Mouse (Mus musculus) brown adipose tissue, adult 24 weeks (tissue): Measurements from ENCODE around the gene Txnip. TPM values are rescaled to one million over a fixed set of nuclear protein-coding genes. Genes with fewer than 3 reads are reported as not detected.

Experiments
- H3K27ac ChIP-seq: fragments of 200-500 bp; replicated peaks from 2 replicates; pipeline ENCODE4 v1.5.1; 2012; ENCODE audit warnings: low read depth, mild to moderate bottlenecking, low read length
- H3K4me1 ChIP-seq: fragments of 200-500 bp; 2 replicates; pipeline ENCODE4 v1.6.1; 2012; ENCODE audit warnings: low read length, mixed read lengths; ENCODE audit not compliant: control insufficient read depth, insufficient read depth, insufficient read length
- H3K4me3 ChIP-seq: fragments of 200-500 bp; 2 replicates; pipeline ENCODE4 v1.5.1; 2012; ENCODE audit warnings: low read depth, mild to moderate bottlenecking, low read length, moderate library complexity; ENCODE audit not compliant: insufficient read depth
- polyA plus RNA-seq: library from polyadenylated mRNA; stranded (reverse); fragments of >200 nt; gene quantifications from 2 replicates; pipeline ENCODE4 v1.2.4, GENCODE M21; 2012; ENCODE audit not compliant: missing spikeins, insufficient read depth, insufficient read length

The Txnip gene
- polyA plus RNA-seq, 1 experiment = 1,303 TPM

DNA sequence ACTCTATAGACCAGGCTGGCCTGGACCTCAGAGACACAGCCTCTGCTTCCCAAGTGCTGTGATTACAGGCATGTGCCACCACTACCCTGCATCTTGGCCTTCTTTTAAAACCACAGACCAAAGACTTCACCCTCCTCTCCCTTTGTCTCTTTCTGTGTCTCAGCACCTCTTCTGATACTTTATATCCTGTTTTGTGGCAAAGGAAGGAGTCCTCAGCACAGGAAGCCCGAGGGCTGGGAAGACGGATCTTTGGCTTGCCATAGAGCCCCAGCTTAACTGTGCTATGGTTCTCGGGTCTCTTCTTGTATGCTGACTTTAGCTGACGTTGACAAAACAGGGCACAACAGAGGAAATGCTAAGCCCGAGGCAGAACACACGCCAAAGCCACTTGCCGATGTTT is 12.9 kb downstream of the Txnip start:
- peak overlapping the region; percentile 97 for H3K27ac ChIP-seq
- H3K4me3 ChIP-seq = no peak overlapping the region
- H3K4me1 ChIP-seq = peaks cover 60% of the 10 kb centered on the region

DNA sequence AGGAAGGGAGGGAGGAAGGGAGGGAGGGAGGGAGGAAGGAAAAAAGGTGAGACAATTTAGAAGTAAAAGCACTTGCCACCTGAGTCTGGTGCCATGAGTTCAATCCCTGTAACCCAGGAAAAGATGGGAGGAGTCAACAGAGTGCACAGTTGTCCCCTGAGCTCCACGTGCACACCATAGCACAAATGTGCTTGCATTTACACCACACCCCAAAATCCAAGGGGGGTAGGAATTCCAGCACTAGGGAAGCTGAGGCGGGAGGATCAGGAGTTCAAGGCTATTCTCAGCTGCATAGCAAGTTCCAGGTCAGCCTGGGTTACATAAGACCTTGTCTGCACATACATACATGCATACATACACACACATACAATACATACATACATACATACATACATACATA is 13.6 kb downstream of the Txnip start:
- H3K4me3 ChIP-seq = no peak overlapping the region
- H3K4me1 ChIP-seq = peaks cover 57% of the 10 kb centered on the region
- peak overlapping the region; percentile 97 for H3K27ac ChIP-seq

DNA sequence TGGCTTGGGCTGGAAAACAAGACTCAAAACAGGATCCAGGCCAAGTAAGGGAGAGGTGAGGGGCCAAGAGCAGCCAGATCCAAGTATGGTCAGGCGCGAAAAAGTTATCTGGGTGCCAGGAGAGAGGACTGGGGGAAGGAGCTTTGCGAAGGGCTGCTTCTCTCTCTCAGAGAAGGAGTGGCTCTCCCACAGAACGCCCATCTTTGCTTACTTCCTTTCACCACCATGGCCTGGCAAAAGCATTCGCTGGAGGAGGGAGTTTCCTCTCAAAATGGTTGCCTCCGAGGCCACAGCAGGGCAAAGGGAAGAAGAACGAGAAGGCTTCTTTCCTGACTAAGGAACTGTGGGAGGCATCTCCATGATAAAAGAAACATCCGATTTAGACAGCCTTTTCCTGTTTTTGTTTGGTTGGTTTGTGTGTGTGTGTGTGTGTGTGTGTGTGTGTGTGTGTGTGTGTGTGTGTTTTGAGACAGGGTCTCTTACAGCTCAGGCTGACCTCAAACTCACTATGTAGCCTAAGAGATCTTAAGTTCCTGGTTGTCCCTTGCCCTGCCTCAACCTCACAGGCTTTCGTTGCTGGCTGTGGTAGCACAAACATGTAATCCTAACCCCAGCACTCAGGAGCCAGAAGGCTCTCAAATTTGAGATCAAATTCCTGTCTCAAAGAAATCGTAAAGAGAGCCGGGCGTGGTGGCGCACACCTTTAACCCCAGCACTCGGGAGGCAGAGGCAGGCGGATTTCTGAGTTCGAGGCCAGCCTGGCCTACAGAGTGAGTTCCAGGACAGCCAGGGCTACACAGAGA is 14.3 kb downstream of the Txnip start:
- Histone ChIP-seq H3K4me1 (peaks cover 55% of the 10 kb centered on the region), H3K27ac (peak overlapping the region; percentile 97), H3K4me3 (no peak overlapping the region)

DNA sequence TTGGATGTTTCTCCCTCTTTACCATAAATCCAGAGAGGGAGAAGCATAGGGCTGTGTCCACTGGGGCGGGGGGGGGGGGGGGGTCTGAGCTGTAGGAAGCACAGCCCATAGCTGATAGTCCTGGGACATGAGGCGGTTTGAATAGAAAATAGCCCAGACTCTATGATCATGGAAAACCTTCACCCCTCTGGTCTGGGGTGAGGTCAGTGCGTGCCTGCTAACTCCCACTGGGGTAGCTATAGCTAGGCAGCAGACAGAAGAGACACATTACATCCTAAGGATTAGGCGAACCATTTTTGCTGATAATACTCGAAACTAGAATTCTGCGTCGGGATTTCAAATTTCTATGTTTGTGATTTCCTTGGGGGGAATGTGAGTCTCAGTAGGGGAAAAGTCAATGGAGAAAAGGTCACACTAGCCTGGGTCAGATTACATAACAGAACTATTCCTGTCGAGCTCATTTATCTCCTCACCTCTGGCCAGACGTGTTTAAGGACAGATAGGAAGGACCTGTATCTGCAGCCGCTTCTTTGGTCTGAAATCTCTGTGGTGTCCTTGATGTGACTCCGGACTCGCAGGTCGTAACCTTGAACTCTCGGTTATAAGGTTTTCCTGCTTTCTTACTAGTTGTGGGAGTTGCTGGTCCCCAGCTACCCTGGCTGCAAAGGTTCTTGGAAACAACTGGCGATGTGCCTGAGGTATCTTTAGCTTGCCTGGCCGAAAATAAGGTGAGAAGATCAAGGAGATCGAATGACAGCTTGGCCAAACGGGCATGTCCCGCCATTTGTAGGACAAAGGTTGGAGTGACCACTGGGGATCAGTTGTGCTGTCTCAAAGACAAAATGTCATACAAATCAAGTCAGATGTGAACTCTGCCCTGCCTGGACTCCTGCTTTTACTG is 16.1 kb downstream of the Txnip start:
- Histone ChIP-seq H3K4me1 (peaks cover 59% of the 10 kb centered on the region), H3K4me3 (no peak overlapping the region), H3K27ac (peak overlapping the region; percentile 97)

GRCm38 (mm10) chr3:96575272-96575984 is 17.7 kb downstream of the Txnip start:
- H3K4me3 ChIP-seq = peak overlapping the region; percentile 37
- peaks cover 53% of the 10 kb centered on the region for H3K4me1 ChIP-seq
- H3K27ac ChIP-seq = peak overlapping the region; percentile 100

GRCm38 (mm10) chr3:96576005-96576658 is 18.4 kb downstream of the Txnip start:
- Histone ChIP-seq H3K27ac (peak overlapping the region; percentile 100), H3K4me3 (peak overlapping the region; percentile 37), H3K4me1 (peaks cover 46% of the 10 kb centered on the region)

DNA sequence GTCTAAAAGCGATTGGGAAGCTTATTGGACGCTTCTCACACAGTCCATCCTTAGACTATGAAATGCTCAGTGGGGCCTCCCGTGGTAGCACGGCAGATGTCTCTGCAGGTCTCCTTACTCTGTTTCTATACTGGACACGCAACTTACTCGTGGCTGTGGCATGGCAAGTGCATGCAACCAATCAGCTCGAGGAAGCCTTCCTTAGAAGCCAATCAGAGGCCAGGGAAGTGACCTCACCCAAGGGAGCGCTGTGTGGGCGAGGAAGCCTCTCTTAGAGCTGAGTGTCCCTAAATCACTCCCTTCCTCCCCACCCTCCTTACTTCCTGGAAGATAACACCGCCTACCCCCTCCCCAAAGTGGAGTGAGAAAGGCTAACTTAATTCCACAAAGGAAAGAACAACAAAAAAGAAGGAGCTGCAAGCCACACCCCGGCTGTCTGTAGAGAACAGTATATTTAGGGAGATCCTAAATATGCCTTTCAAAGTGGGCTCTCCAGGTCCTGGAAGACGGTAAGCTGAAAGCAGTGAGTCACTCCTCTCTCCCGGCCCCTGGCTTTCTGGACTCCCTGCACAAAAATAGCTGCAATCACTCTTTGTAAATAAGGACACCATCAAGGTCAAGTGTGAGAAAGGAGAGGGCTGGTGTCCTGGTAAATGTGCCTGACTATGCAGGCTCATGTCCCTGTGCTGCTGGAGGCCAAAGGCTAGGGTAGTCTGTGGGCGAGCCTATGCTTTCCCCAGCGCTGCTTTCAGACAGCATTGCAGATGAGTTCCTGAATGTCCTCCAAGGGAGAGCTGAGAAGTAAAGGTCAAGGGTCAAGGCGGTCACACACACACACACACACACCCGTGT is 19.2 kb downstream of the Txnip start, which contains the start of gene Gm16253:
Gene Gm16253, plus strand, starts transcription at position 295 of the 852 bp plus-strand sequence.
- Histone ChIP-seq H3K4me1 (peaks cover 41% of the 10 kb centered on the region), H3K27ac (peak within 1 kb of the TSS; percentile 100), H3K4me3 (peak within 1 kb of the TSS; percentile 37)

DNA sequence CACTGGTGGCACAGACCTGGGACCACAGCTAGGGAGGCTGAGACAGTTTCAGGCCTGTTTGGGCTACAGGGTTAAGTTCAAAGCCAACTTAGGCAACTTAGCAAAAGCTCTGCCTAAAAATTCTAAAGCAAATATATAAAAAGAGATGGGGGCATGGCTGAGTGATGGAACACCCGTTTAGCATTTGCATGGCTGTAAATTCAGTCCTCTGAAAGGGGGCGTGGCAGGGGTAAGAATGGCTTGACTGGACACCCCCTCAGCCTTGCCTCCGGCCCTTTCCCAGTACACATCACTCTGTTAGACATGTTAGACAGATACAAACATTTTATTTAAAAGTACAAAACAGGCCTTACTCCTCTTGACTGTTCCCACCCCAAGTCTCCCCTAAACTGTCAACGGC is 19.8 kb downstream of the Txnip start:
- H3K27ac ChIP-seq = peak overlapping the region; percentile 100
- peak overlapping the region; percentile 29 for H3K4me3 ChIP-seq
- H3K4me1 ChIP-seq = peaks cover 38% of the 10 kb centered on the region

- Histone ChIP-seq H3K4me1 (peaks cover 31% of the 10 kb centered on the region), H3K27ac (peak overlapping the region; percentile 100), H3K4me3 (no peak overlapping the region)
These were observed 20.9 kb downstream of the Txnip start for GRCm38 (mm10) chr3:96578561-96579238.

DNA sequence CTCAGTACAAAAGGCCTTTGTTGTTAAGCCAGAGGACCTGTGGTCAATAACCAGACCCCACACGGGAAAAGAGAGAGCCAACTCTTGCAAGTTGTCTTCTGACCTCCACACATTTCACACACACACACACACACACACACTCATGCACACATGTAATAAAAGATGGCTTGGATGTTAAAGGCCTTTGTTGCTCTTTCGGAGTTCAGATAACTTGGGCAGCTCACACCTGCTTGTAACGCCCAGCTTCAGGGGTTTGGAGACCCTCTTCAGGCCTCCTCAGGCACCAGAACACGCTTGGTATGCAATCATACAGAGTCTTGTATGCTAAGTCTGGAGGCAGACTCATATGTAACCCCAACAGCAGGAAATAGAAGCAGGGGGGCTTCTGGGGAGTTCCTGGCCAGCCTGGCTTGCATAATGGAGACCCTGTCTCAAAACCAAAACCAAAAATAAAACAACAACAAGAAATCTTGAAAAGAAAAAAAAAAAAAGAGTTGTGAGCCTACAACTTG is 21.5 kb downstream of the Txnip start:
- H3K4me3 ChIP-seq = 0 out of 2 replicates have a peak overlapping the region, but pooled peaks have one; percentile 27
- peak overlapping the region; percentile 100 for H3K27ac ChIP-seq
- peaks cover 28% of the 10 kb centered on the region for H3K4me1 ChIP-seq

GRCm38 (mm10) chr3:96579885-96580454 is 22.2 kb downstream of the Txnip start:
- peaks cover 24% of the 10 kb centered on the region for H3K4me1 ChIP-seq
- peak overlapping the region; percentile 27 for H3K4me3 ChIP-seq
- H3K27ac ChIP-seq = peak overlapping the region; percentile 100

GRCm38 (mm10) chr3:96581141-96581540 is 23.4 kb downstream of the Txnip start:
- peaks cover 21% of the 10 kb centered on the region for H3K4me1 ChIP-seq
- H3K27ac ChIP-seq = no peak overlapping the region
- H3K4me3 ChIP-seq = no peak overlapping the region
